Mouse (Mus musculus) myocyte (in vitro differentiated cells): ENCODE results near the gene Nfatc2. TPM values are rescaled to one million over a fixed set of nuclear protein-coding genes. Genes with fewer than 3 reads are reported as not detected.

Experiments
- H3K27me3 ChIP-seq: one replicate; pipeline ENCODE4 v1.6.1; 2011; ENCODE audit not compliant: control insufficient read depth, insufficient read depth, insufficient read length
- H3K36me3 ChIP-seq: one replicate; pipeline ENCODE4 v1.6.1; 2011; ENCODE audit not compliant: control insufficient read depth, insufficient read depth
- H3K4me2 ChIP-seq: one replicate; pipeline ENCODE4 v1.6.1; 2011; ENCODE audit warnings: low read depth, control low read depth
- H3K4me3 ChIP-seq: one replicate; pipeline ENCODE4 v1.5.1; 2011; ENCODE audit warnings: mild to moderate bottlenecking, control low read depth, moderate library complexity
- H3K79me2 ChIP-seq: one replicate; pipeline ENCODE4 v1.6.1; 2011; ENCODE audit not compliant: control insufficient read depth, insufficient read depth
- H3ac ChIP-seq: one replicate; pipeline ENCODE4 v1.6.1; 2011; ENCODE audit not compliant: control insufficient read depth, insufficient read length
- CEBPB ChIP-seq: IDR thresholded peaks from 2 replicates; pipeline ENCODE4 v1.6.1; 2011; ENCODE audit warnings: mild to moderate bottlenecking, moderate library complexity; ENCODE audit not compliant: poor library complexity, insufficient read depth, severe bottlenecking
- E2F4 ChIP-seq: IDR thresholded peaks from one replicate; pipeline ENCODE4 v1.6.1; 2011; ENCODE audit warnings: mild to moderate bottlenecking, control low read depth, moderate library complexity; ENCODE audit not compliant: insufficient read depth
- MAX ChIP-seq: IDR thresholded peaks from one replicate; pipeline ENCODE4 v1.6.1; 2011; ENCODE audit warnings: low read depth, mild to moderate bottlenecking, control low read depth
- MYOD1 ChIP-seq, 3 experiments: IDR thresholded peaks; one replicate each; pipeline ENCODE4 v1.6.1; 2011; ENCODE audit warnings: control low read depth in 2 of 3, low read depth in 2 of 3, mild to moderate bottlenecking in 2 of 3, moderate library complexity in 1 of 3; ENCODE audit not compliant: insufficient read length in 2 of 3, control insufficient read depth in 1 of 3
- MYOG ChIP-seq, 3 experiments: IDR thresholded peaks; one replicate each; pipeline ENCODE4 v1.6.1; 2011; ENCODE audit warnings: control low read depth in 2 of 3, low read depth in 2 of 3, mild to moderate bottlenecking in 2 of 3; ENCODE audit not compliant: insufficient read length in 2 of 3, control insufficient read depth in 1 of 3, insufficient read depth in 1 of 3
- POLR2A ChIP-seq: IDR thresholded peaks from one replicate; pipeline ENCODE4 v1.6.1; 2011; ENCODE audit warnings: low read depth, mild to moderate bottlenecking, control low read depth, moderate library complexity; ENCODE audit not compliant: insufficient read length
- POLR2AphosphoS2 ChIP-seq: IDR thresholded peaks from one replicate; pipeline ENCODE4 v1.6.1; 2011; ENCODE audit warnings: low read depth, control low read depth; ENCODE audit not compliant: insufficient read length
- REST ChIP-seq: IDR thresholded peaks from one replicate; pipeline ENCODE4 v1.6.1; 2011; ENCODE audit warnings: mild to moderate bottlenecking, control low read depth, moderate library complexity; ENCODE audit not compliant: insufficient read depth, insufficient read length
- SRF ChIP-seq: IDR thresholded peaks from one replicate; pipeline ENCODE4 v1.6.1; 2011; ENCODE audit warnings: low read depth; ENCODE audit not compliant: control insufficient read depth, insufficient read length
- TCF12 ChIP-seq: IDR thresholded peaks from one replicate; pipeline ENCODE4 v1.6.1; 2011; ENCODE audit warnings: mild to moderate bottlenecking, control low read depth; ENCODE audit not compliant: poor library complexity, insufficient read depth, severe bottlenecking
- TCF3 ChIP-seq: IDR thresholded peaks from one replicate; pipeline ENCODE4 v1.6.1; 2011; ENCODE audit warnings: low read depth, control low read depth; ENCODE audit not compliant: insufficient read length
- USF1 ChIP-seq: IDR thresholded peaks from one replicate; pipeline ENCODE4 v1.6.1; 2011; ENCODE audit warnings: low read depth, mild to moderate bottlenecking, control low read depth, moderate library complexity
- polyA plus RNA-seq: library from polyadenylated mRNA; unstranded; fragments of >200 nt; fragmentation: generic; extraction: Trizol; gene quantifications from one replicate; pipeline ENCODE4 v1.2.1, GENCODE M21; 2012; ENCODE audit warnings: missing spikeins

Nfatc2 gene
- polyA plus RNA-seq, 1 experiment, result 0.55 TPM

DNA sequence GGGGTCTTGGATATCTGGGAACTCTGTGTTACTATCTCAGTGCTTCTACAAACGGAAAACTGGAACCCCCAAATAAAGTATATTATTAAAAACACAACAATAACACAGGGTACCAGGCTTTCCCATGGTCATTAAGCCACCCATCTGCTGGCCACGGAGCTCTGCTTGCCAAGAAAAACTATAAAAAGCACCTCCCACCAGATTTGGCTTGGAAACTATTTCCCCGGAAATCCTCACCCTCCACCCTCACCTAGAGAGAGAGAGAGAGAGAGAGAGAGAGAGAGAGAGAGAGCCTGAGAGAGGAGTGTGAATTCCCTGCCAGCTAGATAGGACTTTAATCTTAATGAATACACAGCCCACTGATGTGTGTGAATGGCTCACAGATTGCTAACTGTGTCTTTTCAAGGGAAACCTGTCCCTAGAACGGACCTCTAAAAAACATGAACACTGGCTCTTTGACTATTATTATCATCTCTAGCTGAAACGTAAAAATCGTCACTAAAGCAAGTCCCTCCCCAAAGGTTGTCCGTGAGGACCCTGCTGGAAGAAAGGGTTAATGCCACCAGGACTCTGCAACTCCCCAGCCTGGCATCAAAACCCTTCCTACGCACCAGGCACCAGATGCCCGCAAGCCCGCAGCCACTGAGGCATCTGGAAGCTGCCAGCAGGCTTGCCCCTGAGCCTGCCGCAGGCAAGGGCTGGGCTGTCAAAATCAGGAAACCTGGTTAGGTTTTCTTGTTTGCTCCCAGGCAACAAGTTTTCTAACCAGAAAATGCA lies 12.7 kb downstream of the Nfatc2 start:
- Histone ChIP-seq H3K36me3 (no peaks in the 10 kb centered on the region), H3K4me3 (no peak overlapping the region), H3K27me3 (no peaks in the 10 kb centered on the region), H3K4me2 (peak overlapping the region; percentile 41), H3K79me2 (no peaks in the 10 kb centered on the region), H3ac (no peak overlapping the region)
- TF ChIP-seq MYOG (IDR thresholded peaks at IDR 0.05; ENCODE audit: control insufficient read depth in 1 of 3, insufficient read depth in 1 of 3, insufficient read length in 2 of 3, low read depth in 2 of 3) (no peak), POLR2A (no peak), TCF3 (no peak), REST (no peak), USF1 (no peak)

- H3K4me2 ChIP-seq, result no peak overlapping the region
- no peaks in the 10 kb centered on the region for H3K36me3 ChIP-seq
- no peak for TF ChIP-seq E2F4
- TF ChIP-seq USF1, result no peak
- no peak for TF ChIP-seq POLR2AphosphoS2
- no peak for TF ChIP-seq TCF12
- TF ChIP-seq TCF3, result no peak
- no peak for TF ChIP-seq MAX
- no peak for TF ChIP-seq MYOG (IDR thresholded peaks at IDR 0.05; ENCODE audit: control insufficient read depth in 1 of 3, insufficient read depth in 1 of 3, insufficient read length in 2 of 3, low read depth in 2 of 3)
- no peak for TF ChIP-seq CEBPB
- TF ChIP-seq MYOD1 (IDR thresholded peaks at IDR 0.05; ENCODE audit: control insufficient read depth in 1 of 3, insufficient read length in 2 of 3, low read depth in 2 of 3), result no peak
- no peak for TF ChIP-seq SRF
- no peak for TF ChIP-seq REST
- TF ChIP-seq POLR2A, result no peak
- no peaks in the 10 kb centered on the region for H3K79me2 ChIP-seq
- no peaks in the 10 kb centered on the region for H3K27me3 ChIP-seq
- H3K4me3 ChIP-seq, result no peak overlapping the region
- no peak overlapping the region for H3ac ChIP-seq
These were observed 14.3 kb downstream of the Nfatc2 start for GRCm38 (mm10) chr2:168587159-168587558.

DNA sequence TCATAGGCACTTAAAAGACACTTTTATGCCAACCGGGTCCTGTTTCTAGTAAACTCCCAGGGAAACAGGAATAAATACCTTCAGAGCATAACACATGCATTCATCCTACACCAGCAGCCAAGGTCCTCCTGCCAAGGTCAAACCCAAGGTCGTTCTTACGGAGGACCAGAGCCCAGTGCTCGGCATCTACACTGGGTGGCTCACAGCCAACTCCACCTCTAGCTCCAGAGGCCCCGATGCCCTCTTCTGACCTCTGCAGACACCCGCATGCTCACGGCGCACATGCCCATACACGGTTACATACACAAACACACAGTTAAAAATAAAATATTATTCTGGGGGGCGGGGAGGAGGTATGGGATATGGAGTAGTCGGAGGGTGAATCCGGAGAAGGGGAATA lies 14.9 kb downstream of the Nfatc2 start:
- H3K79me2 ChIP-seq, result no peaks in the 10 kb centered on the region
- H3K4me3 ChIP-seq, result no peak overlapping the region
- TF ChIP-seq TCF3 (no peak), POLR2A (no peak), E2F4 (no peak), TCF12 (no peak), CEBPB (no peak), USF1 (no peak), MYOG (IDR thresholded peaks at IDR 0.05; ENCODE audit: control insufficient read depth in 1 of 3, insufficient read depth in 1 of 3, insufficient read length in 2 of 3, low read depth in 2 of 3) (no peak), SRF (no peak), POLR2AphosphoS2 (no peak), REST (no peak), MYOD1 (IDR thresholded peaks at IDR 0.05; ENCODE audit: control insufficient read depth in 1 of 3, insufficient read length in 2 of 3, low read depth in 2 of 3) (no peak)
- no peak overlapping the region for H3K4me2 ChIP-seq
- H3ac ChIP-seq, result no peak overlapping the region
- no peaks in the 10 kb centered on the region for H3K36me3 ChIP-seq
- no peaks in the 10 kb centered on the region for H3K27me3 ChIP-seq

GRCm38 (mm10) chr2:168584857-168585256 lies 16.6 kb downstream of the Nfatc2 start:
- H3K4me2 ChIP-seq, result no peak overlapping the region

GRCm38 (mm10) chr2:168584408-168584807 lies 17.0 kb downstream of the Nfatc2 start:
- Histone ChIP-seq H3K79me2 (no peaks in the 10 kb centered on the region), H3K36me3 (no peaks in the 10 kb centered on the region), H3K27me3 (no peaks in the 10 kb centered on the region), H3K4me3 (no peak overlapping the region), H3ac (no peak overlapping the region), H3K4me2 (no peak overlapping the region)
- no peak for TF ChIP-seq TCF3
- no peak for TF ChIP-seq POLR2A
- TF ChIP-seq SRF, result no peak
- TF ChIP-seq TCF12, result no peak
- TF ChIP-seq MAX, result no peak
- no peak for TF ChIP-seq POLR2AphosphoS2
- no peak for TF ChIP-seq REST
- TF ChIP-seq MYOG (IDR thresholded peaks at IDR 0.05; ENCODE audit: control insufficient read depth in 1 of 3, insufficient read depth in 1 of 3, insufficient read length in 2 of 3, low read depth in 2 of 3), result no peak
- TF ChIP-seq USF1, result no peak
- TF ChIP-seq CEBPB, result no peak
- TF ChIP-seq E2F4, result no peak
- TF ChIP-seq MYOD1 (IDR thresholded peaks at IDR 0.05; ENCODE audit: control insufficient read depth in 1 of 3, insufficient read length in 2 of 3, low read depth in 2 of 3), result no peak

More at GRCm38 (mm10) chr2:168584857-168585256, 16.6 kb downstream of the Nfatc2 start:
- TF ChIP-seq MYOG (IDR thresholded peaks at IDR 0.05; ENCODE audit: control insufficient read depth in 1 of 3, insufficient read depth in 1 of 3, insufficient read length in 2 of 3, low read depth in 2 of 3) (peak in 1 of 3 experiments; percentile 79), MYOD1 (IDR thresholded peaks at IDR 0.05; ENCODE audit: control insufficient read depth in 1 of 3, insufficient read length in 2 of 3, low read depth in 2 of 3) (peak in 2 of 3 experiments; percentile 28 to 73), POLR2A (no peak)
- H3ac ChIP-seq, result no peak overlapping the region
- no peaks in the 10 kb centered on the region for H3K27me3 ChIP-seq
- H3K36me3 ChIP-seq, result no peaks in the 10 kb centered on the region
- no peaks in the 10 kb centered on the region for H3K79me2 ChIP-seq
- H3K4me3 ChIP-seq, result no peak overlapping the region
